Mouse (Mus musculus) liver, embryonic 14.5 days (tissue): ENCODE measurements around the gene Cntln. TPM values are rescaled to one million over a fixed set of nuclear protein-coding genes. Genes with fewer than 3 reads are reported as not detected.

Experiments
- ATAC-seq: fragments of 200-750 bp; cut with Nextera tagmentation; 2 replicates; pipeline ENCODE4 v1.8.0; 2017; ENCODE audit warnings: moderate number of reproducible peaks, mild to moderate bottlenecking, moderate library complexity; ENCODE audit not compliant: insufficient read depth
- DNase-seq, 3 experiments: peaks; one replicate each; pipeline ENCODE4 v3.0.0-alpha.2; 2012 to 2013; ENCODE audit warnings: low read depth in 3 of 3, low spot score in 3 of 3
- H3K27ac ChIP-seq: fragments of 300-500 bp; sonication (generic); 2 replicates; pipeline ENCODE4 v1.5.1; 2014; ENCODE audit warnings: moderate library complexity, mild to moderate bottlenecking, control low read depth, inconsistent platforms
- H3K27me3 ChIP-seq: fragments of 300-500 bp; sonication (generic); 2 replicates; pipeline ENCODE4 v1.6.1; 2014; ENCODE audit warnings: mild to moderate bottlenecking, low read length, moderate library complexity; ENCODE audit not compliant: control insufficient read depth, insufficient read depth
- H3K36me3 ChIP-seq: fragments of 300-500 bp; sonication (generic); replicated peaks from 2 replicates; pipeline ENCODE4 v1.6.1; 2014; ENCODE audit warnings: low read depth; ENCODE audit not compliant: control insufficient read depth, insufficient read depth
- H3K4me1 ChIP-seq, 2 experiments: fragments of 200-500 bp in 1 of 2; fragments of 300-500 bp in 1 of 2; sonication (generic) in 1 of 2; replicated peaks; 2 replicates each; pipeline ENCODE4 v1.6.1; 2012 to 2014; ENCODE audit warnings: antibody characterized with exemption in 1 of 2, inconsistent platforms in 1 of 2, low read length in 1 of 2; ENCODE audit not compliant: control insufficient read depth in 2 of 2, insufficient read depth in 2 of 2
- H3K4me2 ChIP-seq: fragments of 300-500 bp; sonication (generic); 2 replicates; pipeline ENCODE4 v1.6.1; 2014; ENCODE audit warnings: low read depth, mild to moderate bottlenecking, control low read depth, moderate library complexity
- H3K4me3 ChIP-seq, 2 experiments: fragments of 200-500 bp in 1 of 2; fragments of 300-500 bp in 1 of 2; sonication (generic) in 1 of 2; 2 replicates each; pipeline ENCODE4 v1.5.1; 2012 to 2014; ENCODE audit warnings: low read depth in 2 of 2, low read length in 2 of 2, mild to moderate bottlenecking in 2 of 2, control low read depth in 1 of 2, inconsistent platforms in 1 of 2, moderate library complexity in 1 of 2; ENCODE audit not compliant: insufficient read depth in 1 of 2
- H3K9ac ChIP-seq: fragments of 300-500 bp; sonication (generic); replicated peaks from 2 replicates; pipeline ENCODE4 v1.6.1; 2014; ENCODE audit warnings: mild to moderate bottlenecking, control low read depth, moderate library complexity
- H3K9me3 ChIP-seq: fragments of 300-500 bp; sonication (generic); 2 replicates; pipeline ENCODE4 v1.6.1; 2016; ENCODE audit warnings: low read length, mixed read lengths; ENCODE audit not compliant: control insufficient read depth
- CTCF ChIP-seq: IDR thresholded peaks from 2 replicates; pipeline ENCODE4 v1.5.1; 2016; ENCODE audit warnings: antibody characterized with exemption, low read depth, control low read depth
- EP300 ChIP-seq: IDR thresholded peaks from 2 replicates; pipeline ENCODE4 v1.6.1; 2016; ENCODE audit warnings: antibody characterized with exemption, low read depth
- WGBS: fragments of 180-500 bp; shearing (Covaris S2); extraction: QIAGEN DNeasy Blood & Tissue Kit; methylation state at CpG from one replicate; pipeline ENCODE4 v1.1.7; 2014; ENCODE audit not compliant: insufficient replicate concordance; 5-methylcytosine and 5-hydroxymethylcytosine counted together
- polyA plus RNA-seq, 2 experiments: library from polyadenylated mRNA; depleted of rRNA in 1 of 2; stranded (reverse) in 1 of 2; unstranded in 1 of 2; fragments of >200 nt; fragmentation: Nextera tagmentation in 1 of 2; extraction: Ambion mirVana in 1 of 2; gene quantifications; 2 replicates each; pipeline versions ENCODE4 v1.2.1 to v1.2.3; 2012 to 2014

The Cntln gene
- polyA plus RNA-seq, 2 experiments: 1.5 to 1.7 TPM

GRCm38 (mm10) chr4:85163313-85163615, 279.2 kb downstream of the Cntln start:
- WGBS: 44% methylated on average over 2 of the region's 2 CpGs
- Histone ChIP-seq H3K36me3 (no peaks in the 10 kb centered on the region), H3K27me3 (no peaks in the 10 kb centered on the region), H3K4me1 (no peaks in the 10 kb centered on the region), H3K4me2 (no peak overlapping the region), H3K27ac (no peak overlapping the region), H3K4me3 (no peak overlapping the region), H3K9ac (no peak overlapping the region), H3K9me3 (no peaks in the 10 kb centered on the region)
- TF ChIP-seq EP300 (no peak), CTCF (no peak)
- DNase-seq: no peak
- no peak for ATAC-seq

- no peak overlapping the region for H3K4me2 ChIP-seq
- H3K27ac ChIP-seq: no peak overlapping the region
- no peaks in the 10 kb centered on the region for H3K36me3 ChIP-seq
- no peaks in the 10 kb centered on the region for H3K27me3 ChIP-seq
- no peak overlapping the region for H3K9ac ChIP-seq
- 77% methylated on average over 12 of the region's 12 CpGs for WGBS
- DNase-seq: no peak
- no peaks in the 10 kb centered on the region for H3K4me1 ChIP-seq
- no peaks in the 10 kb centered on the region for H3K9me3 ChIP-seq
- ATAC-seq: no peak
- no peak for TF ChIP-seq EP300
- no peak for TF ChIP-seq CTCF
- H3K4me3 ChIP-seq: no peak overlapping the region
Measured at GRCm38 (mm10) chr4:85168001-85168400, 283.9 kb downstream of the Cntln start.

DNA sequence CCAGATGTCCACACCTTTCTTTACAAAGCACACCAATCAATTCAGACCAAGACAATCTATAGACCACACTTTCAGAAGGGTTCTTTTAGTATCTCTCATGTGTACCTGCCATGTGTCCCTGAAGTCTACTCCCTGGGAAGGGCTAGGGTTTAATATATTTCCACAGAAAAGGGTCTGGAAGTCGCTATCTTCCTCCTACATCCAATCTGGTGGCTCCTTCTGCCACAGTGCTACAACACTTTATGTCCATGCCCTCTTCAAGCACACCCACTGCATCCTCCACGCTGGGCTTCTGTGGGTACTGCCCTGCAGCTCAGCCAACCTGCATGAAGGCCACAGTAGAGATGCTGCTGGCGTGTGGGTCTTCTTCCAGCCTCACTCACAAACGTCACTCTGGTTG, 291.4 kb downstream of the Cntln start:
- ATAC-seq (no peak), DNase-seq (no peak)
- Histone ChIP-seq H3K9me3 (no peaks in the 10 kb centered on the region), H3K27ac (no peak overlapping the region), H3K4me1 (no peaks in the 10 kb centered on the region), H3K4me3 (no peak overlapping the region), H3K4me2 (no peak overlapping the region), H3K27me3 (no peaks in the 10 kb centered on the region), H3K36me3 (no peaks in the 10 kb centered on the region), H3K9ac (no peak overlapping the region)
- WGBS: 45% methylated on average over 4 of the region's 4 CpGs
- no peak for TF ChIP-seq EP300
- no peak for TF ChIP-seq CTCF

- Histone ChIP-seq H3K27me3 (no peaks in the 10 kb centered on the region), H3K27ac (no peak overlapping the region), H3K9ac (no peak overlapping the region), H3K36me3 (no peaks in the 10 kb centered on the region), H3K4me3 (no peak overlapping the region), H3K9me3 (no peaks in the 10 kb centered on the region), H3K4me1 (no peaks in the 10 kb centered on the region), H3K4me2 (no peak overlapping the region)
- TF ChIP-seq CTCF: no peak
- TF ChIP-seq EP300: no peak
- DNase-seq (no peak), ATAC-seq (no peak)
- WGBS: 67% methylated on average over 9 of the region's 9 CpGs
Measured at GRCm38 (mm10) chr4:85178394-85179051, 294.4 kb downstream of the Cntln start.

Other genes with a start within 250 kb of the Cntln start
- gene Bnc2, start 209.0 kb upstream of the Cntln start, polyA plus RNA-seq (2012; rRNA removed): 0.17 TPM in 2 replicates
- gene Bnc2, start 209.0 kb upstream of the Cntln start, polyA plus RNA-seq (2014; fragmentation: Nextera tagmentation; extraction: Ambion mirVana): 0.46 TPM in 1 of 2 replicates, not detected in the other